Mouse (Mus musculus) spleen, postnatal 36 days (tissue): ENCODE data around the gene Kctd18.
"Not testable (repeated sequence)": the region's sequence is repeated elsewhere in the genome, so short reads cannot be mapped to it uniquely, and the experiment has no call there.

Experiments
- DNase-seq, 2 experiments: peaks; one replicate each; pipeline ENCODE4 v3.0.0; 2022; ENCODE audit warnings: low spot score in 2 of 2, mixed read lengths in 1 of 2

Kctd18 gene

DNA sequence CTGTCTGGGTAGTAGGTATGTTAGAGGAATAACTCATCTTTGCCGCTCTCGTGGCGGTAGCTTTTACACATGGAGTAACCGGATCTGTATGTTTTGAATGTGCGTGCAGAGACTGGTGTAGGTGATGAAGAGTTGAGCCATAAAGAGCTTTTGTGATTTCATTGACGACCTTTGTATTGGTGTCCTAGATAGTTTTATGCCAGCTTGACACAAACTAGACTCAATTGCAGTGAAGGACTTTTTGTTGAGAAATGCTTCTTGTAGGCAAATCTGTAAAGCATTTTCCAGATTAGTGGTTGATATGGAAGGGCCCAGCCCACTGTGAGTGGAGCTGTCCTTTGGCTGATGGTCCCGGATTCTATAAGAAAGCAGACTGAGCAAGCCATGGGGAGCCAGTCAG lies at the start of gene Kctd18:
Kctd18 (minus strand) TSS at position 101 of the 400 bp plus-strand sequence.
- no peak for DNase-seq

DNA sequence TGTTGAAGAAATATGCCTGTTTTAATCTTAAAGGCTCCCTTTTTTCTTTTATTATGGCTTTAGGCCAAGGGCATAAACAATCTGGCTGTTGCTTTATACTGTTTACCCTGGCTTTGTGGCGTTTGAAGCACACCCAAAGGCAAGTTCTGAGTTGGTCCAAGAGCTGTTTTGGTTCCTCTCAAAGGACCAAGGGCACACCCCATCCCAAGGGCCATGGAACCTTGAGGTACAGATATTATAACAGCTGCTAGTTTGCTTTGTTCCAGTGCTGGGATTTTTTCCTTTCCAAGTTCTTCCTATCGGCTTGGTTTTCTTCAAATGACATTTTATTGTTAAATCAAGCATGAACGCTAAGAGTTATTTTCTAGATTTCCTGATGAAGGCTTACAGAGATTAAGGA lies 46.9 kb upstream of the Kctd18 start:
- DNase-seq: no peak

DNA sequence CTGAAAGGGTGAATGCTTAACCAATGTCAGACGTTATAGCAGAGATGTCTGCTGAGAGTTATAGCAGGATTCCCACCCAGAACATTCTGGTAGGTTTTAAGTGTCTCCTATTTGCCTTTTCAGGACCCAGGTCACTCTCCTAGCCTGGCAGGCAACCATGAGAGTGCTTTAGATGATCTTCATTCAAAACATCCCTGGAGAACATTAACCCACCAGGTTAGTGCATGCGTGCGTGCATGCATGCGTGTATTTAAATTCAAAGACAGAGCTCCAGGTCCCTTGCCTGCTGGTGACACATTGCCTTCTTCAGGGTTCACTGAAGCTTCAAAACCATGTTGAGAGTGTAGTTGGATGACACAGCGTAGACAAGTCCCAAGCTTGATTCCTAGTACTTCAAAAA lies 46.4 kb upstream of the Kctd18 start:
- DNase-seq: no peak

DNA sequence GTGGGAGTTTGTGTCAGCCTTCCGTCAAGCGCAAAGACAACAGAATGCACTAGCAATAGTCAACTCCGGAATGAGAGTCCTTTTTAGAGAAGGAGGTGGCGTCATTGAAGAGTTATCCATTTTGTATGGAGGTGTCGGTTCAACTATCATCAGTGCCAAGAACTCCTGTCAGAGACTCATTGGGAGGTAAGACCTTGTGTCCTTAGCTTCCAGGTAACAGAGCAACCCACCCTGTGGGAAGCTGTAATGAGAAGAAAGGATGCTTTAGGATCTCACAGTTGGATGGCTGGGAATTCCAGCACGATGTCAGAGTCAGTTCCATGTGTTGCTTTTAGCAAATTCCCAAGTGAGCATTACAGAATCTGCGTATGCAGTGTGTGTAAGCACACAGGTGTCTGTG lies 43.4 kb upstream of the Kctd18 start:
- DNase-seq: no peak

DNA sequence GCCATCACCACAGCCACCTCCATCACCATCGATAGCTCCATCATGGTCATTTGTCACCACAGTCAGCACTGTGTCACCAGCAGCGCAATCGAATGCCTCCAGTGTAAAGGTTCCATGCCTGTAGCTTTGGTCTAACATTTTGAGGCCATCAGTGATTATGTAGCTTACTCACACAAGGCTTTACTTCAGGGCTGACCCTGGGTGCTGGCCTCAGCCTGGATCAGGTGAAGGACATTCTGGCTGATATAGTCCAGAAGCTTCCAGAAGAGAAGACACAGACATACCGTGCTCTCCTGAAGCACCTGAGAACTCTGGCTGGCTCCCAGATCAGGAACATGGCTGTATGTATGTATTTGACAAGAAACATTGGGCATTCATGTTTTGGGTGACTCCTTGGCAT lies 40.1 kb upstream of the Kctd18 start:
- DNase-seq: no peak

DNA sequence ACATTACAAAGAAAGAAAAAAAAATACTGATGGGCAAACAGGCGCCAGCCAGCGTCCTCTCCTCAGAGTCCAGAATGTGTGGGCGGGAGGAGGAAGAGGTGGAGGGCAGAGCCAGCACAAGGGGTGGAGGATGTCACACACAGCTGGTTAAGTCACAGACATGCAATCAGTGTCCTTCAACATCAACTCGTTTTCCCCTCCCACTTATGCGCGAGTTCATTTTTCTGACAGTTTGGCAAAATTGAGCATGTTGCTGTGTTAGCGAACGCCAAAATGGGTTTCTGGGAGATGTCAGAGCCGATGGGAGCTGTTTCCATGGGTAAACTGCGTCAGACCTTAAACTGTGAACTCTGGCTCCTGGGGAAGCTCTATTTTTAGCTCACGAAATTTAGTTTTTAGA lies 38.2 kb upstream of the Kctd18 start:
- DNase-seq: no peak

DNA sequence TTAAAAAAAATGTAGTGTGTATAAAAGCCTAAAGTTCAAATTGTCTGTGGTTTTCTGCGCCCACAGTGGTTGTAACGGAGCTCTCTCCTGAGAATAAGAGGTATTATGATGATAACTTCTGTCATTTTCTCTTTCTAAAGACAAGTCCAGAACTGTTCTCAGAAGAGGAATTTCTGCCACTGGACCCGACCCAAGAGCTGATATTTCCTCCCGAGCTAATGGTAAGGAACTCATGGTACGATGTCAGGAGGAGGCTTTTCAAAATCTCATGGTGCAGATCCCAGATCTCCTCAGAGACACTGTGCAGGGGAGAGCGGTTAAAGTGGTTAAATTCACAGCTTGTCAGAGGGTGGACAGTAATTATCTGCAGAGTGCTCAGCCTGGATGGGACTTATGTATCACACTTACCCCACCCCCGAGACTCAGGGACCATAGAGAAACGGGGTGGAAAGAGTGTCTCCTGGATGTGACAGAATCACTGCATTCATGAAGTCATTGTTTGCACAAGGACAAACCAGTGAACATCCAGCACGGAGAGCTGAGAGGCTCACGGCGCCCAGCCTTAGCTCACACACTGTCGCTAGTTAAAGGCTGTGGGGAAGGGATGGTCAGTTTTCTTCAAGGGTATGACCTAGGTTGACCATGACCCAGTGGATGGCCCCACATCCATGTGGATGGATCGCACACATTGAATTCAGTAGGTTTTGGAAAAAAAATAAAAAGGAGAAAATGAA lies 37.5 kb upstream of the Kctd18 start:
- DNase-seq: no peak

DNA sequence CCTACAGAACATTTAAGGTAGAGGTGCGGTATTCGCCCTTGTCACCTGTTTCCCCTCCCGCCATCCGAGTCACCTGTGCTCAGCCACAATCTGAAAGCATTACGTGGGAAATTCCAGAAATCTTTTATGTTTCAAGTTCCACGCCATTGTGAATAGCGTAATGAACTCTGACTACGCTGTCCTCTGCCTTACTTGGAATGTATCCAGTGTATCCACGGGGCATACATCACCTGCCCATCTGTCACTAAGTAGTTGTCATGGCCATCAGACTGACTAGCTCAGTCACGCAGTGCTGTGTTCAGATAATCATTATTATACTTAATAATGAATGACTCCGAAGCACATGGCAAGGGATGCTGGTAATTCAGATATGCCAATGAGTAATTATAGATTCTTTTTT lies 36.8 kb upstream of the Kctd18 start:
- no peak for DNase-seq

DNA sequence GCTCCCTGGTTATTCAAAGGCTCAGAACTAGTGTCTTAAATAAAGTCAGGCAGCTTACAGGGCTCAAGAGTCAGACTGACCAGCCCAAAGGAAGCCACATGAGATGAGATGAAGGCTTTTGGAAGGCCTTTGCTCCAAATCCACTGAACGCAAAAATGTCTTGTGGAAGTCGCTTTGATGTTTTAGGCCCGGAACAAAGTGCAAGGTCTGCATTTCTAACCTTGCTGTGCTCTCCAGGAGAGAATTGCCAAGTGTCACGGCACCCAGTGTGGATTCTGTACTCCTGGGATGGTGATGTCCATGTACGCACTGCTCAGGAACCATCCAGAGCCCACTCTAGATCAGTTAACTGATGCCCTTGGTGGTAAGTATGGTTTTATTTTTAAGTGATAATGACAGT lies 30.4 kb upstream of the Kctd18 start:
- DNase-seq: no peak

DNA sequence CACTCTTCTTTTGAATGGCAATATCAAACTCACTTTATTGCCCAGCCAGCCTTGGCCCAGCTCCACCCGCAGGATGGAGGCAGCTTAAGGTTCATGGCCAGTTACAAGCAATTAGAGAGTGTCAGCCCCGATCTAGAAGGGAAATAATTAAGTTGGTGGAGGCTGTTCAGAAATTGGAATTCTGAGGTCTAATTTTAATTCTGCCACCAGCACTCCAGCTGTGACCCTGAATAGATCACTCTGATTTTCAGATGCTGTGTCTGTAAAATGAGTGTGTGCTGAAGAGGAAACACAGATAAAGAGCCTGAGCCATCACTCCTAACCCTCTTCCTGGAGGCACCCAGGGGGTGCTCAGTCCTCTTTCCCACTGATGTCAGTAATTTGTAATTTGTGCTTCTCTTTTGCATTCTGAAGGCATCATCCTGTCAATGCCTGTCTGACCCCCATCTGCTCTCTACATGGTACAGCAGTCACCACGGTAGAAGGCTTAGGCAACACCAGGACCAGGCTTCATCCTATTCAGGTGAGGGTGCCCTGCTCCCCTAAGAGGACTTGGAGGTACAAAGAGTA lies 28.1 kb upstream of the Kctd18 start:
- no peak for DNase-seq

DNA sequence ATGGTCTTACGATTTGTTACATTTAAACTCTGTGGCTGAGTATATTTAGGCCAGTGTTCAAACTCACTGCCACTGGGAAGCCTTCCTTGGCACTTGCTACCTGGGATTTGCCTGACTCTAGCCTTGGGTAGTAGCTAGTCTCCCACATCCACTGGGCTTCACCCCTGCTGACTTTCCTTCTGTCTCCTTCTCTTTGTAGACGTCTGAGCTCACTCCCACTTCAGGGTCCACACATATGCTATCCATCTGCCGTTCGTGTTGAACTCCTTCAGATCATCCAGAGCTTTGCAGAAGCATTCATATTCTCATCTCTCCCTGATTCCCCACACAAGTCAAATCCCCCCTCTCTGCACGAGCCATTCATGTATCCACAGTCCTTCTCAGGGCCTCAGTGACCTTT lies 26.8 kb upstream of the Kctd18 start:
- DNase-seq: no peak

DNA sequence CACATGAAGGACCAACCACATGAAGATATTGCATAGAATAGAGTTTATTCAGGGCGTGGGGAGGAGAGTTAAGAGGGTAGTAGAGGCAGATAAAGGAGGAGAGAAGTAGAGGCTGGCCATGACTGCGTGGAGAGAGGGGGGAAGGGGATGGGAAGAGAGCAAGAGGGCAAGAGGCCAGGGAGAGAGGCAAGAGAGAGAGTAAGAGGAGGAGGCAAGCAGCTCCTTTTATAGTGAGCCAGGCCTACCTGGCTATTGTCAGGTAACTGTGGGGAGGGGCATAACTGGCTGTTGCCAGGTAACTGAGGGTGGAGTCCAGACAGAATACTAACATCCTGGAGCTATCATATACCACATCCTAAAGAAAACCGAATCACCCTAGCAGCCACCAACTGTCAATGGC lies 26.3 kb upstream of the Kctd18 start:
- no peak for DNase-seq

DNA sequence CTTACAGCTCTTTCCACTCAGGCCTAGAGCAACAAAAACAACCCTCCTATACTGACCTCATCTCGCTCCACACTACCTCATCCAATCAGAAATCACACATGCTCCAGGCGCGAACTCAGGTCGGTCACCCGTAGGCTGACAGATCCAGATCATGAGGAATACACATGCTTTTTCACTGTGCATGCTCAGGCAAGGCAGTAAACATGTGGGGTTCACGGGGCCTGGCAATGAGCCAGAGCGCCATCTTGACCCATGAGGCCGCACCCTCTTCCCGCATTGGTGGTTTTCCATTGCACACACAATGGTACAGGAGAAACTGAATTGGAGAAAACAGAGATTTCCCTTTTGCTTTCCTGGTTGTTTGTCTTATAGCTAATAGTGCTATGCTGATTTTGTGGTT lies 18.6 kb upstream of the Kctd18 start:
- not testable (repeated sequence) for DNase-seq

DNA sequence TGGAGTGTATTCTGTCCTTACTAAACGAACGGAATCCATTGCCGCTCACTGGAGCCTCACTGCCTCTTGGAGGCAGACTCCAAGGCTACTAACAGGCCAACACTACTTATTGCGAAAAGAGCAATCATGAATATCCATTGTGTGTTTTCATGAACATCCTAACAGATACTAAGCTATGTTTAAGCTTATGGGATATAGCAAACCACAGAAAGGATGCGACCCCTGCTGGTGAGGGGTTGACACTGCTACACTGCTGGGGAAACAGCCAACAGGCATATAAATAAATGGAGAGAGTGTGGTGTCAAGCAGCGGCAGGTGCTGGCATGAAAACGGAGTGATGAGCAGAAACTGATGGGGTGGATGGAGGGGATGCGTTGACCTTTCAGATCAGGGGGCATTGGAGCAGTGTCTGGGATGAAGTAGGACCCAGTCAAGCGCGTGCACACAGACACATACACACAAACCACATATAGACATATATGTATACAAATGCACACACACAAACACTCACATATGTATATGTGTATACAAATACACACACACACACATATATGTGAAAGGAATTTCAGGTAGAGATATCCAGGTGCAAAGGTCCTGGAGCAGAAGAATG lies 12.5 kb upstream of the Kctd18 start:
- peak; percentile 6 to 25 for DNase-seq

DNA sequence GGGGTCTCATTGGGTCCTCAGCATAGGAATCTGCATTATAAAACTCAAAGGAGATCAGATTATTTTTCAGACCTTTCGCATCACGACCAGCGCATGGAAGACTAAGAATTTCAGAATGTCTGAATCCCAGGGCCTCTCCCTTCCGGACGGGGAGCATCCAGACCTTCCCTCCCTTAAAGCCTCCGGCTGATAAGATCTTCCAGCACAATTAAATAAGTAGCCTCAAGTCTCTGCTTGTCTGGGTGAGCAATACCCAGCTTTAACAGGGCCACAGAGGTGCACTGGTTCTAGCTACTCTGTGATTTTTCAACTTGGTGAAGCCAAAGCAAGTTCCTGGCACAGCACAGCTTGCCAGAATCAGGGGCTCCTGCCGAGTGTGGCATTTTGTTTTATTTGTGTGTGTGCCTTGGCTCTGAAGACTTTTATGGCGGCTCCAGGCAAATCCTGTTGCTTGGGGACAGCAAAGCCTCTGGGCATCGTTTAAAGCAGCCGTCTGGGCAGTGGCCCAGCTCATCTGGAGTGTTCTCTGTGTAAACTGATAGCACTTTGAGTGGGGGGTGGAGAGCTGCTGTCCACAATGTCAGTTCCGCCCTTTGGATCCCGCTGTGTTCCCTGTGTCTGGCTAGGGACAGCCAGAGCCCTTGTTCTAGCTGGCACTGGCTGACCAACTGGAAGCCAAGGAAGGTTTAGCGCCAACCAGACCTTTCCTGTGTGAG lies 11.6 kb upstream of the Kctd18 start:
- no peak for DNase-seq

DNA sequence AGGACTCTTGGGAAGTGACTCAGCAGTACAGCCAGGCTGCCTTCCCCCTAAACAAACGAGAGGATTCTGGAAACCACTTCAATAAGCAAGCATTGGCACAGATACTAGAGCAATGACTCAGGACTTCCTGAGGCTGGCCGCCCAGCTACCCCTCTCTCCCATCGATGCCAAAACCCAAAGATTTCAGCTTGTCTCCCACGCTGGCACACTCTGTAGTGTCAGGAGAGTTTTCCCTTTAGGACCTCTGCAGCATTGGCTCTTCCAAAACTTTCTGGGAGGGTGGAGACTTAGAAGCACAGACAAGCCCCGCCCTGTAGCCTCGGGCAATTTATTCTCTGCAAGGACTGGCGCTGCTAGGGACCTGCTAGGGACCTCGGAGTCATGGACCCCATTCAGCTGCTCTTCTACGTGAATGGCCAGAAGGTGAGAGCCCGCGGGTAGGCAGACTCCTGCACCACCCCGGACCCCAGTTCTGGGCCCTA lies 10.9 kb upstream of the Kctd18 start, which contains the start of gene Aox1:
Aox1 (plus strand) TSS at position 296 of the 482 bp plus-strand sequence.
- DNase-seq: peak; percentile 1 to 4

DNA sequence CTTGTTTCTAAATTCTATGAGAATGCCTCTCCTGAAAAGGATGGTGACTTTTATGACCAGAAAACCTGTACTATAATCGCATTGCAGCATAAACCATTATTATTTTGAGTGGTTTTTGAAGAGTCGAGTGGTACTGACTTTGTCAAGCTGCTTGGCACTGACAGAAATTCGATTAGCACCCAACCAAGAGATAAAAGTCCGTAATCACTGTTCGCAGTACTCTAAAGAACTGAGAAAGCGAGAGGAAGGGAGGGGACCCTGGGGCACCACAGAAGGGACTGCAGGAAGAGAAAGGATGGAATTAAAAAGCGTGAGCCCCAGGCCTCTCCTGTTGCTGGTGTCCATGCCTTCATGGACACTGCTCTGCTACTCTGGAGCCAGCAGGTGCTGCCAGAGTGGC lies 9.0 kb upstream of the Kctd18 start:
- no peak for DNase-seq

DNA sequence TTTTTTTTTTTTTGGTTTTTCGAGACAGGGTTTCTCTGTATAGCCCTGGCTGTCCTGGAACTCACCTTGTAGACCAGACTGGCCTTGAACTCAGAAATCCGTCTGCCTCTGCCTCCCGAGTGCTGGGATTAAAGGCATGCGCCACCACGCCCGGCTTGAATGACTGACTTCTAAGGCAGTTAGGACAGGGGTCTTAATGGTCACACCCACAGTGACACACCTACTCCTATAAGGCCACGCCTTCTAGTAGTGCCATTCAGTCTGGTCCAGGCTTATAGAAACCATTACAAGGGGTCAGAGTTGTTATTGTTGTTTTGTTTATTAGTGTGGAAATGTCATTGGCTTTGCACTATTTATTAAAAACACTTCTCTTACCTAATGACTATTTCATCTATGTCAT lies 12.4 kb downstream of the Kctd18 start:
- DNase-seq: not testable (repeated sequence)

DNA sequence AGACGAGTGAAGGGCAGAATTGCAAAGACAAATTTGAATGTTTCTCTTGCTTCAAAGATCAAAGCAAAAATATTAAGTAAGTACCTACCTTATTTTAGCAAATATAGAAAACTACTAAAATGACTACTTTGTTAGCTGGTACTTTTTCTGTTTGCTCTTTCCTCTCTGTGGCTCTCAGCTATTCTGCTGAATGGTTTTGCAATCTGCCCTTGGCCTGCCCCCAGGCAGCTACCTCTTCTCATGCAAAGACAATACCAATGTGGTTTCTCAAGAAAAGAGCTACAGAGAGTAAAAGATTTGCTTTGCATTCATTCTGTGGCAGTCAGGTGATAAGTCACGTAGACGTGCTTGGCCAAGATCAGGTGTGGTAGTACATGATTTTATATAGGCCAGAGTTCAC lies 20.6 kb downstream of the Kctd18 start:
- no peak for DNase-seq

DNA sequence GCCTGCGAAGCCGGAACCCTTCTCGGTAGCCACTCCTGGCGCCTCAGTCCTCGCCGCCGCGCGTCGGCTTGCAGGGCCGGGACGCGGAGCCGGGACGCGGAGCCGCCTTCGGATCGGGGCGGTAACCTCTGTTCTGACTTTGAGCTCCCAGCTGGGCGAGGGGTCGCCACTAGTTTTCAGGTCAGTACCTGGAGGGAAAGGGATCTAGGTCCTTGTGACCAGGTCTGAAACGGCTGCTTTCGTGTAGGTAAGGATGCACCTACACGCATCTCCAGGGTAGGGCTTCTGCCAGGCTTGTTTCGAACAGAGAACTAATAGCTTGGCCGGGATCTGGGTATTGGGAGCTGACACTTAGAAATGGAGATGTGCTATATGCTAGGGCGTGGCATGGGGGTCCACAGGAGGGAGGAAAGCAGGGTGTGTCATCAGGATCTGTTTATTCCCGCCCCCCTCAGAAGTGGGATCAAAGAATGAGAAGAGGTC lies 22.6 kb downstream of the Kctd18 start:
- DNase-seq: peak in 1 of 2 experiments; percentile 1

DNA sequence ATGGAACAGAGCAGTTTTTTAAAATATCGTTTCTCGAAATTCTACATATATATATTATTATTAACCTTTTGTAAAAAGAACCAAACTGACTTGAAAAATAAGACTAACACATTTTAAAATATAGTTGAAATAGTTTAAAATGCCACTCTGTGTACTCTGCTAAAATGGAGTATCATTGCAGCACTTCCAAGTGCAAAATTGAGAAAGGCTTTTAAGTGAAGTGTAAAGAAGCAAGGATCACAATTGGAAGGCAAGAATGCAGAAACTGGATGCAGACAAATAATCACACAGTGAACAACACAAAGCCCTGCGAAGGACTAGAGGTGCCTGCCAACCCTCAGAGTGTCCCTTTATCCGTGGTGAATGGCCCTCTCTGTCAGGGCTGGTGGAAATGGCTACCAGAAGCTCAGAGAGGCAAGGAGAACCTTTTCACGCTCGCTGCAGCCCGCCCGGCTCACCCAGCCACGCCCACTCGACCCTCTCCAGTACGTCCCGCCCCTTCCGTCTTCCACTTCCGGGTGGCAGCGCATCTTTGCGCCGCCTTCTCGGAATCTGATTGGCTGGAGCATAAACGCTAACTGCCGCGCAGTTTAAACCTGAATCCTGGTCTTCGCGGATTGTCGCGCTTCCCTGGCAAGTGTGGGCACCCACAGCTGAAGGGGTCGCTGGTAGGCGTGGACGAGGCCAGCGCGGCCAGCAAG lies 23.2 kb downstream of the Kctd18 start, which contains the start of gene Sgo2a:
Sgo2a (plus strand) TSS at position 540 of the 701 bp plus-strand sequence.
- peak; percentile 91 for DNase-seq

DNA sequence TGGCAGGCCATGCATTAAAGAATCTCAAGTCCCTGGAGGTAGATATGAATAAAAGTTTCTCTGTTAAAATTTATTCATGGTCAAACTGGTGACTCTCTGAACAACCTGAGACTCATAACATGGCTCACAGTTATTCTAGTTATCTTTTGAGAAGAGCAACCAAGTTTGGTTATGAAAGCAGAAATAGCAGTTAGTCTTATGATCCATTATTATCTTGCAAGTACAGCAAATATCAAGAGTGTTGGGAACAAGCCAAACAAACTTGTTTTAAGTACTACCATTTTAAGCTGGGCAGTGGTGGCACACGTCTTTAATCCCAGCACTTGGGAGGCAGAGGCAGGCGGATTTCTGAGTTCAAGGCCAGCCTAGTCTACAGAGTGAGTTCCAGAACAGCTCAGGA lies 27.5 kb downstream of the Kctd18 start:
- DNase-seq: no peak
